Mouse (Mus musculus): ENCODE results near the gene Cfap58.

- TF ChIP-seq GATA1 (IDR thresholded peaks at IDR 0.05; ENCODE audit: low read length) (no peak), TAL1 (IDR thresholded peaks at IDR 0.05; ENCODE audit: low read length) (no peak)
Measured at GRCm38 (mm10) chr19:47936490-47936889, 985 bp upstream of the Cfap58 start.

Data from erythroblast, embryonic 14.5 days (primary cell).